Mouse (Mus musculus) midbrain, embryonic 14.5 days (tissue): Measurements from ENCODE around the gene Apbb1ip. TPM values are rescaled to one million over a fixed set of nuclear protein-coding genes. Genes with fewer than 3 reads are reported as not detected.

Experiments
- ATAC-seq: fragments of 200-750 bp; cut with Nextera tagmentation; 2 replicates; pipeline ENCODE4 v1.8.0; 2017; ENCODE audit warnings: moderate number of reproducible peaks, moderate library complexity; ENCODE audit not compliant: low FRiP score, low TSS enrichment
- DNase-seq: peaks from one replicate; pipeline ENCODE4 v3.0.0-alpha.2; 2015
- H3K27ac ChIP-seq: fragments of 300-500 bp; sonication (generic); replicated peaks from 2 replicates; pipeline ENCODE4 v1.5.1; 2014; ENCODE audit warnings: mild to moderate bottlenecking, low read depth, low read length, moderate library complexity
- H3K27me3 ChIP-seq: fragments of 300-500 bp; sonication (generic); 2 replicates; pipeline ENCODE4 v1.6.1; 2014; ENCODE audit warnings: low read length, control low read depth, mixed read lengths; ENCODE audit not compliant: control insufficient read depth, insufficient read depth
- H3K36me3 ChIP-seq: fragments of 300-500 bp; sonication (generic); 2 replicates; pipeline ENCODE4 v1.6.1; 2014; ENCODE audit warnings: low read length, control low read depth; ENCODE audit not compliant: control insufficient read depth, insufficient read depth
- H3K4me1 ChIP-seq: fragments of 300-500 bp; sonication (generic); 2 replicates; pipeline ENCODE4 v1.6.1; 2014; ENCODE audit warnings: mild to moderate bottlenecking, antibody characterized with exemption, low read length, control low read depth; ENCODE audit not compliant: control insufficient read depth, insufficient read depth
- H3K4me2 ChIP-seq: fragments of 300-500 bp; sonication (generic); 2 replicates; pipeline ENCODE4 v1.6.1; 2014; ENCODE audit warnings: mild to moderate bottlenecking, low read length, moderate library complexity
- H3K4me3 ChIP-seq: fragments of 300-500 bp; sonication (generic); replicated peaks from 2 replicates; pipeline ENCODE4 v1.5.1; 2014; ENCODE audit warnings: low read depth, low read length
- H3K9ac ChIP-seq: fragments of 300-500 bp; sonication (generic); replicated peaks from 2 replicates; pipeline ENCODE4 v1.6.1; 2014; ENCODE audit warnings: mild to moderate bottlenecking, low read length, moderate library complexity
- H3K9me3 ChIP-seq: fragments of 300-500 bp; sonication (generic); 2 replicates; pipeline ENCODE4 v1.6.1; 2016; ENCODE audit warnings: low read length, control low read depth, mixed read lengths; ENCODE audit not compliant: control insufficient read depth
- WGBS: fragments of 180-500 bp; shearing (Covaris S2); extraction: QIAGEN DNeasy Blood & Tissue Kit; methylation state at CpG from one replicate; pipeline ENCODE4 v1.1.7; 2014; 5-methylcytosine and 5-hydroxymethylcytosine counted together
- polyA plus RNA-seq: library from polyadenylated mRNA; unstranded; fragments of >200 nt; fragmentation: Nextera tagmentation; extraction: Ambion mirVana; gene quantifications from 2 replicates; pipeline ENCODE4 v1.2.1, GENCODE M21; 2014

Gene Apbb1ip
- polyA plus RNA-seq, 1 experiment from 2014 or later = 0.86 TPM

- no peak for DNase-seq
- H3K4me2 ChIP-seq = no peak overlapping the region
- H3K9ac ChIP-seq = no peak overlapping the region
- no peak overlapping the region for H3K4me3 ChIP-seq
- H3K27me3 ChIP-seq = no peaks in the 10 kb centered on the region
- no peak for ATAC-seq
- H3K4me1 ChIP-seq = no peaks in the 10 kb centered on the region
- no peak overlapping the region for H3K27ac ChIP-seq
- H3K36me3 ChIP-seq = no peaks in the 10 kb centered on the region
- H3K9me3 ChIP-seq = no peaks in the 10 kb centered on the region
Measured at GRCm38 (mm10) chr2:22747941-22748340, 26.0 kb upstream of the Apbb1ip start.

- H3K4me3 ChIP-seq = no peak overlapping the region
- H3K4me2 ChIP-seq = no peak overlapping the region
- H3K9me3 ChIP-seq = no peaks in the 10 kb centered on the region
- no peak overlapping the region for H3K9ac ChIP-seq
- DNase-seq (no peak), ATAC-seq (no peak)
- no peaks in the 10 kb centered on the region for H3K4me1 ChIP-seq
- 81% methylated on average over 3 of the region's 3 CpGs for WGBS
- no peaks in the 10 kb centered on the region for H3K27me3 ChIP-seq
- no peak overlapping the region for H3K27ac ChIP-seq
- H3K36me3 ChIP-seq = no peaks in the 10 kb centered on the region
Measured at GRCm38 (mm10) chr2:22749761-22750160, 24.1 kb upstream of the Apbb1ip start.

- H3K4me1 ChIP-seq = no peaks in the 10 kb centered on the region
- H3K27ac ChIP-seq = no peak overlapping the region
- H3K9ac ChIP-seq = no peak overlapping the region
- H3K27me3 ChIP-seq = no peaks in the 10 kb centered on the region
- WGBS = 92% methylated on average over 4 of the region's 4 CpGs
- H3K4me3 ChIP-seq = no peak overlapping the region
- ATAC-seq (no peak), DNase-seq (no peak)
- H3K9me3 ChIP-seq = no peaks in the 10 kb centered on the region
- no peak overlapping the region for H3K4me2 ChIP-seq
- H3K36me3 ChIP-seq = no peaks in the 10 kb centered on the region
Measured at GRCm38 (mm10) chr2:22752492-22752891, 21.4 kb upstream of the Apbb1ip start.

GRCm38 (mm10) chr2:22753461-22754075 is 20.3 kb upstream of the Apbb1ip start:
- Histone ChIP-seq H3K36me3 (no peaks in the 10 kb centered on the region), H3K4me3 (no peak overlapping the region), H3K9me3 (no peaks in the 10 kb centered on the region), H3K4me2 (no peak overlapping the region), H3K4me1 (no peaks in the 10 kb centered on the region), H3K27ac (no peak overlapping the region), H3K9ac (no peak overlapping the region), H3K27me3 (no peaks in the 10 kb centered on the region)
- ATAC-seq (no peak), DNase-seq (no peak)
- 69% methylated on average over 2 of the region's 2 CpGs for WGBS

- no peak overlapping the region for H3K27ac ChIP-seq
- no peaks in the 10 kb centered on the region for H3K27me3 ChIP-seq
- no peaks in the 10 kb centered on the region for H3K36me3 ChIP-seq
- ATAC-seq (no peak), DNase-seq (no peak)
- H3K9ac ChIP-seq = no peak overlapping the region
- WGBS = 77% methylated on average over 4 of the region's 4 CpGs
- H3K4me1 ChIP-seq = no peaks in the 10 kb centered on the region
- no peaks in the 10 kb centered on the region for H3K9me3 ChIP-seq
- no peak overlapping the region for H3K4me2 ChIP-seq
- no peak overlapping the region for H3K4me3 ChIP-seq
Measured at GRCm38 (mm10) chr2:22754222-22754824, 19.6 kb upstream of the Apbb1ip start.

- no peaks in the 10 kb centered on the region for H3K9me3 ChIP-seq
- H3K4me2 ChIP-seq = no peak overlapping the region
- H3K36me3 ChIP-seq = no peaks in the 10 kb centered on the region
- 87% methylated on average over 6 of the region's 6 CpGs for WGBS
- no peak overlapping the region for H3K9ac ChIP-seq
- DNase-seq (no peak), ATAC-seq (peak; percentile 17; the same call in 1 of the 2 replicates)
- H3K4me1 ChIP-seq = no peaks in the 10 kb centered on the region
- no peak overlapping the region for H3K27ac ChIP-seq
- H3K4me3 ChIP-seq = no peak overlapping the region
- H3K27me3 ChIP-seq = no peaks in the 10 kb centered on the region
Measured at GRCm38 (mm10) chr2:22755561-22755960, 18.3 kb upstream of the Apbb1ip start.

- peak; percentile 78 for DNase-seq
- H3K27ac ChIP-seq = no peak overlapping the region
- WGBS = 43% methylated on average over 6 of the region's 6 CpGs
- H3K9me3 ChIP-seq = no peaks in the 10 kb centered on the region
- no peak overlapping the region for H3K4me3 ChIP-seq
- H3K36me3 ChIP-seq = no peaks in the 10 kb centered on the region
- no peak overlapping the region for H3K4me2 ChIP-seq
- no peak overlapping the region for H3K9ac ChIP-seq
- H3K4me1 ChIP-seq = no peaks in the 10 kb centered on the region
- H3K27me3 ChIP-seq = no peaks in the 10 kb centered on the region
- peak; percentile 28; the same call in 1 of the 2 replicates for ATAC-seq
Measured at GRCm38 (mm10) chr2:22758310-22758972, 15.5 kb upstream of the Apbb1ip start.

GRCm38 (mm10) chr2:22760452-22760851 is 13.4 kb upstream of the Apbb1ip start:
- no peaks in the 10 kb centered on the region for H3K9me3 ChIP-seq
- no peak overlapping the region for H3K4me2 ChIP-seq
- no peak overlapping the region for H3K9ac ChIP-seq
- ATAC-seq (no peak), DNase-seq (no peak)
- H3K27me3 ChIP-seq = no peaks in the 10 kb centered on the region
- no peak overlapping the region for H3K27ac ChIP-seq
- H3K4me1 ChIP-seq = no peaks in the 10 kb centered on the region
- no peak overlapping the region for H3K4me3 ChIP-seq
- no peaks in the 10 kb centered on the region for H3K36me3 ChIP-seq
- WGBS = 63% methylated on average over 2 of the region's 2 CpGs

- WGBS = 81% methylated on average over 7 of the region's 7 CpGs
- Histone ChIP-seq H3K4me1 (no peaks in the 10 kb centered on the region), H3K9ac (no peak overlapping the region), H3K27me3 (no peaks in the 10 kb centered on the region), H3K9me3 (no peaks in the 10 kb centered on the region), H3K4me2 (no peak overlapping the region), H3K27ac (no peak overlapping the region), H3K36me3 (no peaks in the 10 kb centered on the region), H3K4me3 (no peak overlapping the region)
- DNase-seq (no peak), ATAC-seq (no peak)
Measured at GRCm38 (mm10) chr2:22761103-22761521, 12.8 kb upstream of the Apbb1ip start.
